Mouse (Mus musculus) cerebellum, postnatal 4 days (tissue): ENCODE results near the gene Myo1e.
A peak's percentile ranks its signal among the peaks of the same experiment; 100 is the strongest.

Experiments used
- DNase-seq, 2 experiments: peaks; one replicate each; pipeline ENCODE4 v3.0.0; 2022; ENCODE audit warnings: low spot score in 2 of 2, mixed read lengths in 1 of 2

Myo1e gene

DNA sequence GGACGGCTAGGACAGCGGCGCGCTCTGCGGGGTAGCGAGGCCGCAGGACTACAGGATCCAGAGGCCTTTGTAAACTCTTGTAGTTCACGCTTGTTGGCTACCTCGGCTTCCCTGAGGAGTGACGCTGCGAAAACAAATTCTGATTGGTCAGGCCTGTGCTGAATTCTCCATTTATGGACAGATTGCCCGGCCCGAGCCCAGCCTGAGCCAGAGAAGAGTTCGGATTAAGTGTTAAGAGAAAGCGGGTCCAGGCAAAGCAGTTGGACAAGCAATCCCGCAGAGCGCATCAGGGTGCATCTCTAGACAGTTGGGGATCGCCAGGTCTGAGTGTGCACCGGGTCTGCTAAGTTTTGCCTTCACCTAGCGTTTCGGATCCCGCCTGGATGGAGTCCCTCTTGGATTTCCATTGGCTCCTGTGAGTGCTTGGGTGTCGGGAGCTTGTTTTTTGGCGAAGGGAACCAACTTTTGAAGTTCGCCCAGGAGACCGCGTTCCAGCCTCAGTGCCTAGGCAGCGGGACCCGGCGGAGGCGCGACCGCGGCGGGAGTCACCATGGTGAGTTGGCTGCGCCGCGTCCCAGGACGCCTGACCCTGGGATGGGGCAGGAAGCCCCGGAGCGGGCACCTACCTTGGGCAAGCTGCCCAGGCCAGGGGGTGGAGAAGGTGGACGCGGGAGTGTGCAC is at the start of gene Myo1e:
Gene Myo1e, plus strand, starts transcription at position 200 of the 681 bp plus-strand sequence.
- peak; percentile 50 to 75 for DNase-seq

DNA sequence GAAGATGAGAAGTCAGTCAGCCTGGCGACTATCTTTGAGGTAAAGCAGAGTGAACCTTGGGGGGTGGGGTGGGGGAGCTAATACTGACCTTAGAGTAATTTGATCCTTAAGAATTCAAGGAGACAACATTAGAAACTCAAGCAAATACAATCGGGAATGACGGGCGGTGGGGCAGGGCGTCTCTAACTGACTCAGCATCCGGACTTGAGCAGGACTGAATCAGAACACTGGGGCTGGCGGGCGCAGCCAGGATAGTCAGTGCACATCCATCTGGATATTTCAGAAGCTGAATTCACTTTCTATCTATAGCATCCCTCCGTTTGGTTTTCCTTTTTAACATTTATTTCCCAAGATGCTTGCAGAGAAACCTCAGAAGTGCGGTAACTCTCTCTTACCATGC is 47.1 kb upstream of the Myo1e start:
- DNase-seq = no peak

DNA sequence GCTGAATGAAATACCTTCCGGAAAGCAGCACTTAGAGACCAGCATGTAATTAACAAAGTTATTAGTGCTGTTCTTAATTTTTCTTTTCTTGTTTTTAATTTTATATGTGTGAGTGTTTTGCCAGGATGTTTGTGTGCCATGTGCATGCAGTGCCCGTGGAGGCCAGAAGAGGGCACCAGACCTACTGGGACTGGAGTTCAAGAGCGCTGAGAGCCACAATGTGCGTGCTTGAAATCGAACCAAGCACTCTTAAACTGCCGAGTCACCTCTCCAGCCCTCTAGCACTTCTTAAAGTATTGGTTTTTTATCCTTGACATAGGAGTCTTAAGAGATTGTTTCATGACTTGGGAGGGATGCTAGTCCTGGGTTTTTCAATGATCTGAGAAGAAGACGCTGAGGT is 38.2 kb upstream of the Myo1e start:
- no peak for DNase-seq

DNA sequence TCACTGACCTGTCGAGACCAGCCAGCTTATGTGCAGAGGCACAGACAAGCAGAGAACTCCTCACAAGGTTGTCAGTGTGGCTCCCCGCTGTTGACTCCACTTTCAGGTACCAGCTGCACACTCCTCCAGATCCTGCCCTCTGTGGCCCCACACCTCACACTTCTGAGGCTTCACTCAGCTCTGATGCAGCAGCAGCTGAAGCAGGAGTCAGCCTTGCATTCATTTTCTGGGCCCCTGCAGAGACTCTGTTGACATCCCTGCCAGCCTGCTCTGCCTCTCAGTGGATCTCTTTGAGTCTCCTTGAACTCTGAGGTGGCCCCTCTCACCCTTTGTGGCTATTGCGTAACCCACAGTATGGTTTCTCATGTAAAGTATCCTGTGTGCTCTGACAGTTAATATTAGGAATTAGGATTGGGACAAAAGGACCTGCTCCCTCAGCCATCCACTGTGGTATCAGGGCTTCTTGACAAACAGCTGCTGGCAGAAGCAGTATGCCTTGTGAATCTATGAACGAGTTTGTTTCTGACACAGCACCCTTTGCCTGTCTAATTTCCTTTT is 32.8 kb upstream of the Myo1e start:
- DNase-seq = no peak

DNA sequence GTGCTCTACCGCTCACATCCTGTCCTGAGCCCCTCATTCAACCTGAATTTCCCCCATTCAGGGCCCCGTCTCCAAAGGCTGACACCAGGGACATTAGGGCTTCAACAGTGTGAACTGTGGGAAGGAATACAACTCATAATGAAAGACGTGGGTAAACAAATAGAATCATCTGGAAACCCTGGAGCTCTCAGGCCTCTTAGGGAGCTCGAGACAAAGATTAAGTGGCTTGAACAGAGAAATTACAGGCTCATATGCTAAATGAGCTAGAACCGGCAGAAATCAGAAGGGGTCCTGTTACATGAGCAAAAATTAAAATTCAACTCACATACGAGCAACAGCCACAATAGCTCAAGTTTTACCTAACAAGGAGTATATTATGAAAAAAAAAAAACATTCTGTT is 32.3 kb upstream of the Myo1e start:
- DNase-seq = no peak

DNA sequence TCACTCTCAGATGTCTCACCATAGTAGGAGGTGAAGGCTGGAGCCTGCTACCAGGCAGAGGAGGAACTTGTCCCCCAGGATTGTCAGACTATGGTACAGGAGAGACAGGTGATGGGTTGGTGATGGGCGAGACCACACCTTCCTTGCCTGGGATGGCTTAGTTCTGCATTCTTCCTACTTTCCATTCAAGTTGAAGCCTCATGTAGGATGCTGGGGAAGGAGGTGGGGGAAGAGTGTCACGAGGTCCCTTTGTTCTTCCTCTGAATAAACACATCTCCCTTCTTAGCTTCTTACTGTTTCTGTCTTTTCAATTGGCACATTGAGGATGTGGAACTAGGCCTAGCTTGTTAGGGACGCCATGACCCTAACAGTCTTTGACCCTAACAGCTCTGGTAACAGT is 30.9 kb upstream of the Myo1e start:
- no peak for DNase-seq

DNA sequence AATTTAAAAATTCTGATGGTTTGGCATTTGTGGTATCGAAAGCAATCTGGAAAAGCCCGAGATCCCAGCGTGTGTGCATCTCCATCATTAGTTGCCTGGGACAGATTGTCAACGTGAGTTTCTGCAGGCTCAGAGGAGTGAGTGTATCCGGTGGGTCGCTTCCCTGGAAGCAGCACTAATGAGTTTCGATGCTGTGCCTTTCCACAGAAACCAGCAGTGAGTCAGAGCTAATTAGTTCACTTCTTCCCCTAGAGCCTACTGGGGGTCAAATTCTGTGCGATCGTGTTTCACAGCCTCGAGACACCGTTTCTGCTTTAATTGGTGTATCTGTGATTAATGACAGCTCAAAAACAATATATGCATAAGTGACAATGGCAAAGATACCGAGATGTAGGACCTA is 25.4 kb upstream of the Myo1e start:
- DNase-seq = no peak

DNA sequence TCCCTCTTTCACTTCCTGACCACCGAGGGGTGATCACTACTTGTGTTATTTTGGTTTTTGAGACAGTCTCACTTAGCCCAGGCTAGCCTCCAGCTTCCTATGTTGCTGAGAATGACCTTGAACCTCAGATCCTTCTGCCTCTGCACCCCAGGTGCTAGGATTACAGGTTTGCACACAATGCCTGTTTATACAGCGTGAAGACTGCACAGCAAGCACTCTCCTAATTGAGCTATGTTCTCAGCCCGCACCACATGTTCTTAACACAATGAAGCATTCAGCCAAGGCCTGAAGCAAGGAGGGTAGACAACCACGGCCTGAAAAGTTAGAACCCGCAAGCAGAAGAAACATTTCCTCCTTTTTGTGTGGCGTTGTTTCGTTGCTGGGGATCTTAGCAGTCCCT is 24.5 kb upstream of the Myo1e start:
- DNase-seq = no peak

DNA sequence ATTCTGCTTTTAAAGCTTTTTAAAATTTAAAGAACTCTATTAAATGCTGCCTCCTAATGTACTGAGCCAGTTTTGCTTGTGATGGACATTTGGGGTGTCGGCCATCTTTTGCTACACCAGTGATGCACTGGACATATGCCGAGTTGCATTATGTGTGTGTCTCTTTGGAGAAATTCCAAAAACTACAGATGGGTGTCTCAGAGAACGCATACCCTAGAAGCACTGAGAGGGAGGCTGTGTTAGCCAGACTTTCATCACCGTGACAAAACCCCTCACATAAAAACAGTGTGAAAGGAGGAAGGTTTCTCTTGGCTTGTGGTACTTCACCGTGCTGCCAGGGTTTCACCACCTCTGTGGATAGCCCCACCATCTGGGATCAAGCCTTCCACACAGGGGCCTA is 14.8 kb upstream of the Myo1e start:
- no peak for DNase-seq

DNA sequence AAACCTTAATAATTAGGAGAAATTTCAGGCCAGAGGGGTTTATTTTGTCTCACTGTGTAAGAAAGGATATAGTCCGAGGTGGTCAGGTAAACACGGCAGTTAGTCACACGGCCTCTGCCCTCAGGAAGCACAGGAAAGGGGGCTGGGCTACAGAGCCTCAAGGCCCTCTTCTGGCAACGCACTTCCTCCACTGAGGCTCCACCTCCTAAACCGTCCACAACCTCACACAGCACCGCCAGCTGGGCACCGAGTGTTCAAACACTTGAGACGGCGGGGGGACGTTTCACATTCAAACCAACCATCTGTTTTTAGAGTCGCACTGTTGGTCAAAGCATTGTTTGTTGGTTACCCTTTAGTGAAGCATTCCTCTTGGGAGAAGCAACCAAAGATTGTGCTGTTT is 12.5 kb upstream of the Myo1e start:
- DNase-seq = no peak

DNA sequence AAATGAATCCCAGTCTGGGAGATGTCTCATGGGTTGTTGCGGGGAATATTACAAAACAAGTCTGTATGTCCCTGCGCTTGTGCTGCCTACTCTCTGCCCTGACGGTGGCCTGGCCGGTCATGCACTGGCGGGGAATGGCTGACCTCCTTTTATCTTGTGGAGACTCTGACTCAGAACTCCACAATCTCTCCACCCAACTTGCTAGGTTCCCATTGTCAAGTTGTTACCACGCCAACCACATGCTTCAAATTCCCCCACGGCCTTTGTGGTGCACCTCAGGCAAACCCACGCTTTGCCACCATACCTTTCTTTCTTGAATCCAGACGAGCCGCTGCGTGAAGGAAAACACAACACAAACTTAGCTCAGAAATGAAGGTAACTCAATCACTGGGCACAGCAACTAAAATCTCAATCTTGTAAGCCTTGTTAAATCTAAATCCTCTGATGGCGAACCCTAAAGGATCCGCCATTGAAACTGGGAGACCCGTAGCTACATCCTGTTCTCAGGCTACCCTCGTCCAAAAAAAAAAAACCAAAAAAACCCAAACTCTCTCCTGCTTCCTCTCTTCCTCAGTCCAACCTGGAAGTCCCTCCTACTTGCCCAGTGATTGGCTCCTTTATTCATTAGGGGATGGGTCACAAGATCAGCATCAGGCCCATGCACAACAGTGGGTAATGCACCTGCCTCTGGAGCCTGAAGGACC is 10.0 kb upstream of the Myo1e start:
- DNase-seq = no peak

DNA sequence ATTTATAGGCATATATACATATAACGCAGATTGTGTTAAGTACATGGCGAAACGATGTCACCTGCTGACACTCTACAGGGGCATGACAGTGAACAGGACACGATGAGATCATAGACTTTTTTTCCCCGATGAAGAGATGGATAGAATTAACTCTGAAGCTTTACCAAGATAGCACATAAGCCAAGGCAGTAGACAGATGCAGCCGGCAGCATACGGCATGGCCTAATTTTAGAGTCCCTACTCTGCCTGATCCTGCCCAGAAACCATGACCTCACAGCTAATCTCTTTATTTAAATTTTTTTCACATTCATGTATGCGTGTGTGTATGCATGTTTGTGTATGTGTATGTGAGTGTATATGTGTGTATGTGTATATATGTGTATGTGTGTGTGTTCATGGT is 9.2 kb upstream of the Myo1e start:
- no peak for DNase-seq

DNA sequence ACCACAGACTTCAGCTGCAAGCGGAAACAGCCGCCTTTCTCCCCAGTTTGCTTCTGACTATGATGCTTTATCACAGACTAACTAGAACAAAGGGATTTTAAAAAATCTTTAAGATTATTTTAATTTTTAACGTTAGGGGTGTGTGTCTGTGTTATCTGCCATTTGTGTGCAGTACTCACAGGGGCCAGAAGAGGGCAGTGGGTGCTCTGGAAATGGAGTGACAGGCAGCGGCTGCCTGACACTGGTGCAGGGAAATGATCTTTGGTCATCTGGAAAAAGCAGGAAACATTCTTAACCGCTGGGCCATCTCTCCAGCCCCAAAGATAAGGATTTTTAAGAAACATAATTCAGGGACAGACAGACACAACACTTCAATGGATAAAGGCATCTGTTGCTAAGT is 4.4 kb upstream of the Myo1e start:
- DNase-seq = peak in 1 of 2 experiments; percentile 50

DNA sequence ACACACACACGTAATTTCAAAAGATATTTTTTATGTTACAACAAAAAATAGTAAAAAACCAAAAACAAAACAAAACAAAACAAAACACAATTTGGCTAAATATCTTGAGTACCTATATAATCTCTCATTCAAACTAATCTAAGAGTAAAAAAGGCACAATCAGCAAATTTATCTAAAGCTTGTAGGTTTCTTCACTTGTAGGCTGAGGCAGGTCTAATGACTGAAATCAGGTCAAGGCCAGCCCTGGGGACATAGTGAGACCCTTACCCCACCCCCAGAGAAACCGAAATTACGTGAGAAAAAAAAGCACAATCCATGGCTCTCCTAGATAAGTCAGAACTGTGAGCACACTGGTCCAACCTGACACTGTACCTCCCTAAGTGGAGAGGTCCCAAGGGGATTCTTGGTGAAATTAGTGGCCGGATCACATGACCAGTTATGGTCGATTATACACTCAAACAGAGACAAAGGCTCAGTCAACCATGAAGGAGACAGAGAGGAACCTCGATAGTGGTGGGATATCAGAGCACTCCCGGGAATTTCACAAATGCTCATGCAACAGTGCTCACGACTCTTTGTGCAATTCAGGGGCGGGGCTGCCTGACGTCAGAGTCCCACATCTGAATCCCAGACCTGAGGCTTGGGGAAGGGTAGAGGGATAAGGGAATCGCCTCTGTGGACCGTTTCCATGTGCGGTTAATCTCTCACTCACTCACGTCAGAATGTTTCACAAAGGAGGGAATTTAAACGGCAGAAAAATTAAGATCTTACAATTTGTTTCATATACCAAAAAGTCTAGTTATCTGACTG is 3.7 kb upstream of the Myo1e start:
- no peak for DNase-seq

DNA sequence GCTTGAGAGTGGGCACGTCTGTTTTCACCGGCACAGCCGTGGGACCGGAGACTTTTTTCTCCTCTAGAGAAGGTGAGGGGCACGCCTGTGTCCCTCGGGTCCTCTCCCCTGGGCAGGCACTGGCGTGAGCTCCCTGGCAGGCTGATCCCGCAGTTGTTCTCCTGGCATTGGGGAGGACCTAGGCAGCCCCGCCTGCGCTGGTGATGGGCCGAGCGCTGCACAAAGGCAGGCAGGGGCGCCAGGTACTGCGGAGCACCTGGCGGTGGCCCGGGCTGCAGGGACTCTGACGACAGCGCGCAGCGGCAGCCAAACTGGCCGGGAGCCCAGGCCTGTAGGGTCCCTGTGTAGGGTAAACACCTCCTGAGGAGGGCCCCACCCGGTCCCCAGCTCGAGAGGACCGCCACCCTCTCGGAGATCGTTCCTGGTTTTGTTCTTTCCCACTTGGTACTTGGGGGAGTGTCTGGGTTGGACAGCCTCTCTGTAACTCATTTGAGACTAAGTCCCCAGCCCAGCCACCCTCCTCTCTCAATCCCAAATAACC is 901 bp downstream of the Myo1e start:
- peak in 1 of 2 experiments; percentile 15 for DNase-seq

DNA sequence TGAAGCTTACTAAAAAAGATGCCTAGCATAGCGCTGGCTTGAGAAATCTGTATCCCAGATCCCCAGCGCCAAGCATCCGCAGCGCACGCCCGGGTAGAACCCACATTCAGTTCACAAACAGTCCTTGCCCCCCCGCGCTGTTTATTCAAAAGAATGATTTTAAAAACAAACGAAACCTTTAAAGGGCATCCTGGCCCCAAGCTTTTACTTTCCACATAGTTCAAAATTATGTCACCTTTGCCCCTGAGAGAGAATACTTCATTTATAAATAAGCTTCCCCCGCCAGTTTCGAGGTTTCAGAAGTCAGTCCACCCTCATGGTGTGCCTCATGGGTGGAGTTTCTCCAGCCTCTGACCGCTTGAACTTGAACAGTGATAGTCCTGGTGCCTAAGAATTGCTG is 1.6 kb downstream of the Myo1e start:
- no peak for DNase-seq

DNA sequence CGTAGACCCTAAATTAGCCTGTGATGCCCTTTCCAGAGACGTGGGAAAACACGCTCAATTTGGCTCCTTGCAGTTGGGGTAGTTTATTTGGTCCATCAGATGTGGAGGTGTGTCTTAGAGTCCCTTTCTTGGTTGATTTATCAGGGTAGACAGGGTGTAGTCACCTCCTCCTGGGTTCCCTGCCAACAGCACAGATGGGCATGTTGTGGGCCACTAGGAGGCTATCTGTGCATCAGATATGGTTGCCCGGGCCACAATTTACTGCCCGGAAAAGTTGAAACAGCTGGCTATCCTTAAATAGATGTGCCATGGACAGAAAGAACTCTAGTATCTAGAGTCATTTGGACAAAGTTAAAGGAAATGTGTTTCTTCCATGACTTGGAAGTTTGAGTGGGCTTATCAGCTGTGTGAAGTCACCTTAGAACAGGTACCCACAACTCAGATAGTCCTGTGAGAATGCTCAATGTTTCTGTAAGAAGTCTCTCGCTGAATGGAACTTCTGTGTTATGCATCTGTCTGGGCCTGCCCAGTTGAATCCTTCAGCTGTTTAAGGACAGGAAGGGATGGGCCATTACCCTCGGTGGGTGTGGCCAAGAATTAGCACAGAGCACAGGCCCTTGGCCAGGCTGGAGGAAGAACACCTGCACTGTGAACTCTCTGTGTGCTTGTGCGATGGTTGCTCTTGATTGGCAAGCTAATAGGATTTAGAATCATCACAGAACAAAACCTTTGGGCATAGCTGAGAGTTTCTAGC is 2.3 kb downstream of the Myo1e start:
- peak in 1 of 2 experiments; percentile 35 for DNase-seq

DNA sequence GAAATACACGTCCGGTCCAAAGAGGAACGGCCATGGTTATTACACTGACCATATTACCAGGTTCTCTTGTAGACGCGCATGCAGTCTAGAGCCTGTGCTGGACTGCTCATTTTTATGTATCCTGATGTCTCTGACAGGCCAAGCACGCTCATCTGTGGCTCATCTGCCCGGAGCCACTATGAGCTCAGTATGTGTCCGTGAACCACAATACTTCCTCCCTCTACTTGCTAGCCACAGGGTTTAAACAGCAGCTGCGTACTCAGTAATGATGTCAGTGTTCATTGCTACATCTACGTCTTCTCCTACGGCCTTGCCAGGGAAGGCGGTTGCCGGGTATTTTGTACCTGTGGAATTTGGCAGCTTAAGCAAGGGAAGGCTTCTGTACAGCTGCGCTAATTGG is 4.5 kb downstream of the Myo1e start:
- no peak for DNase-seq

DNA sequence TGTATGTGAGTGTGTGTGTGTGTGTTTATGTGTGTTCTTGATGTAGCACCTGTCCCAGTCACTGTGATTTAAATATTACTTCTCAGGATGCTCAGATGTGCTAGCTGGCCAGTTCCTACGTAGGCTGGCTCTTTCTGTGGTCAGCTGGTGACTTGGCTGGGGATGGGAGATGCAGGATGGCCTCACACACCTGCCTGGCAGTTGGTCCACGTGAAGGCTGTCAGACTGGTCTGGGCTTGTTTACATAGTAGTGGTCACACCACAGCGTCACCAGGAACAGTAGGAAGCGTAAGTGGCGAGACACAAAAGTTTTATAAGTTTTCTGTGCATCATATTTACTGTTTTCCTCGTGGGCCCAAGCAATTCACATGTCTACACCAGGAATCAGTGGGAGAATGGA is 9.4 kb downstream of the Myo1e start:
- no peak for DNase-seq

DNA sequence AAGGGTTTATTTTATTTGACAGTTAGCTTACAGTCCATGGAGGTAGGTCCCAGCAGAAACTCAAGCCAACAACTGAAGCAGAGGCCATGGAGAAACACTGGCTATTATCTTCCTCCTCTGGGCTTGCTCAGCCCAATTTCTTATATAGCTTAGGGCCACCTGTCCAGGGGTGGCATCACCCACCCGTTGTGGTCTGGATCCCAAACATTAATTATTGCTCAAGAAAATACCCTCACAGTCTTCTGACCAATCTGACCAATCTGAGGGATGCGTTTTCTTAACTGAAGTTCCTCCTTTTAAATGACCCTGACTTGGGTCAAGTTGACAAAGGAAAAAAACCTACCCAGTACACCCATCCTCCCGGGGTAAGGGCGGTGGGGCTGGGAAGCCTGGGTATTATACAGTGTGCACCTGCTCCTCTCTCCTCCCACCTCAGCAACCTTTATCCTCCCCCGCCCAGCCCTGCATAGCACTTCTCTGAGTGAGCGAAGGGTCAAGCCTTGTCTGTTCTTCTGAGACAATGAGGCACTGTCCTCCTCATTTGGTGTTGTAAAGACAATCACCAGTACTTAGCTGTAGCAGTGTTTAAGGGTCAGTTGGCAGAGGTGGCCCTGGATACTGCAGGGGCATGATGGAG is 12.3 kb downstream of the Myo1e start:
- no peak for DNase-seq
